Mouse (Mus musculus) frontal cortex, postnatal 25 days (tissue): ENCODE results near the gene Bud13.

ENCODE experiments used
- DNase-seq, 2 experiments: peaks; one replicate each; pipeline ENCODE4 v3.0.0; 2022; ENCODE audit warnings: low spot score in 2 of 2

Gene Bud13

GRCm38 (mm10) chr9:46282631-46283436 lies at the start of gene Bud13:
Gene Bud13, plus strand, starts transcription at chr9:46283008.
- DNase-seq: peak; percentile 87 to 89

- no peak for DNase-seq
These were observed 47.6 kb upstream of the Bud13 start for GRCm38 (mm10) chr9:46235196-46235595.

GRCm38 (mm10) chr9:46235596-46235648 lies 47.4 kb upstream of the Bud13 start, which contains the start of gene Apoc3:
Gene Apoc3, minus strand, starts transcription at chr9:46235636.
- DNase-seq: no peak

GRCm38 (mm10) chr9:46235649-46236048 lies 47.2 kb upstream of the Bud13 start:
- no peak for DNase-seq

DNA sequence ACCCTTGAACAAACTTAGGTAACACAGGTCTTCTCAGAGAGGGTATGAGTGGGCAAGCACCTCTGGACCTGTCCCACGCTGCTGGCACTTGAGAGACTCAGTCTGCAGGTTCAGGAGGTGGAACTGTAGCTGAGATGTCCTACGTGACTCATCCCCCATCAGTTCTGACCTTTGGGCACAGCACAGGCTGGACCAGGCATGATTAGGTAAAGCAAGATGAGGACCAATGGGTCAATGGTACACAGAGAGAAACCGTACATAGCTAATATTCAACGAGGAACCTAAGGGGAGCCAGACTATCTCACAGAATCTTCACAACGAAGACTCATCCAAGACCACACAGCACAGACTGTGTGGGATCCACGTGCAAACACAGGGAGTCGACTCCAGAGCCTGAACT lies 44.0 kb upstream of the Bud13 start:
- DNase-seq: no peak

GRCm38 (mm10) chr9:46240526-46241153 lies 42.2 kb upstream of the Bud13 start, which contains the start of gene Apoa4:
Gene Apoa4, plus strand, starts transcription at chr9:46240696.
- no peak for DNase-seq

DNA sequence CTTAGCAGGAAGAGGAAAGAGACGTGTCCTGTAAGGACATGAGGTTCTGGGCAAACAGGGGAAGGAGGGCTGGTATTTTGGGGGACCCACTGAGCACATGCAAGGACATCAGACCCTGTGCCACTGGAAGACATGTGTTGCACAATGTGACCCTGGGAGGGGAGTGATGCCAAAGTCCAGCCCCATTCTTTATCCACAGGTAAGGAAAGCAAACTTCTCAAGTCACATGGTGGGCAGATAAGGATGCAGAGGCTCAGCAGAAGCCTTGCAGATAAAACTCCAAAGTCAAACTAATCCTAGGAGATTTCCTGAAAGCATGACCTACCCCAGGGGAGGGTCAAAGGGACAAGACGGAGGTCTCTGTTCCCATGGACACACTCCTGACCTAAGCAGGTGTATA lies 41.0 kb upstream of the Bud13 start:
- DNase-seq: no peak

DNA sequence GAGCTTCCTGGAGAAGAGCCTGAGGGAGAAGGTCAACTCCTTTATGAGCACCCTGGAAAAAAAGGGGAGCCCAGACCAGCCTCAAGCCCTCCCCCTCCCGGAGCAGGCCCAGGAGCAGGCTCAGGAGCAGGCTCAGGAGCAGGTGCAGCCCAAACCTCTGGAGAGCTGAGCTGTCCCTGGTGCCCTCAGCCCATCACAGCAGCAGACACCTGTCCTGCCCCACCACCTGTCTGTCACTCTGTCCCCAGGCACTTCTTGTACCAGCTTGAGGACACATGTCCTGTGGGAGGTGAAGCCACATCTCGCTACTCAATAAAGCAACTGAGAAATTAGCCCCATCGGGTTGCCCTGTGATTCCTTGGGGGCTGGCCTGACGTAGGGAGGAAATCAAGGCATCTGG lies 39.7 kb upstream of the Bud13 start:
- DNase-seq: no peak

DNA sequence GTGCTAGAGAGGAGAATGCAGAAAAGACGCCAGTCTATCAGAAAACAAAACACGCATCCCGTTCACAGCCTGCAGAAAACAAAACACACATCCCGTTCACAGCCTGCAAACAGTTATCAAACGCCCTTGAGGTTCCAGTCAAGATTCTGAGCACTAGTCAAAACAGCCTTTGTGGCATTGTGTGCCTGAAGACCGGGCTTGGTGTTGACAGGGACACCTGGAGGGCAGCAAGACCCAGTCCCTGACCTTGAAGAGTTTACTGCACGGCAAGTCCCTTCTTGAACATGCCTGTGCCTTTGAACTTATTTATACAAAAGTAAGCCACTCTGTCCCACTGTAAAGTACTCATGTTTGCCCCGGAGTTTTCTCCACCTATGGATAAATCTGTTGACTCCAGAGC lies 39.2 kb upstream of the Bud13 start:
- DNase-seq: no peak

DNA sequence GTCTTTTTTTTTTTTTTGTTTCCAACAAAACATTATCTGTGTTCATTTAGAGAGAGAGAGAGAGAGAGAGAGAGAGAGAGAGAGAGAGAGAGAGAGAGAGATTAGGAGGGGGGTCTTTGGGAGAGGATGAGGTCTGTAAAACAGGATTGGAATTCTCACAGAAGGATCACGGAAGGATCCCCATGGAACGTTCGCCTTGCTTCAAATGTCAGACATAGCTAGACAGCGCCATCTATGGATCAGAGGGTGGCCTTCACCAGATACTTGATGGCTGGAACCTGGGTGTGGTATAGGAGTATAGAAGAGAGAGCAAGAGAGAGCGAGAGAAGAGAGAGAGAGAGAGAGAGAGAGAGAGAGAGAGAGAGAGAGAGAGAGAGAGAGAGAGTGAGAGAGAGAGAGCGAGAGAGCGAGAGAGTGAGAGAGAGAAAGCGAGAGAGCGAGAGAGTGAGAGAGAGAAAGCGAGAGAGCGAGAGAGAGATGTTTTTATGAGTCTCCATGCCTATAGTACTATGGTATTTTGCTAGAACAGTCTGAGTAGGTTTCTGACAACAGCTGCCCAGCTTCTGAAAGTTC lies 36.0 kb upstream of the Bud13 start:
- peak in 1 of 2 experiments; percentile 59 for DNase-seq

GRCm38 (mm10) chr9:46256177-46256576 lies 26.6 kb upstream of the Bud13 start:
- no peak for DNase-seq

GRCm38 (mm10) chr9:46256658-46257385 lies 26.0 kb upstream of the Bud13 start:
- no peak for DNase-seq

GRCm38 (mm10) chr9:46257546-46257945 lies 25.3 kb upstream of the Bud13 start:
- DNase-seq: no peak

DNA sequence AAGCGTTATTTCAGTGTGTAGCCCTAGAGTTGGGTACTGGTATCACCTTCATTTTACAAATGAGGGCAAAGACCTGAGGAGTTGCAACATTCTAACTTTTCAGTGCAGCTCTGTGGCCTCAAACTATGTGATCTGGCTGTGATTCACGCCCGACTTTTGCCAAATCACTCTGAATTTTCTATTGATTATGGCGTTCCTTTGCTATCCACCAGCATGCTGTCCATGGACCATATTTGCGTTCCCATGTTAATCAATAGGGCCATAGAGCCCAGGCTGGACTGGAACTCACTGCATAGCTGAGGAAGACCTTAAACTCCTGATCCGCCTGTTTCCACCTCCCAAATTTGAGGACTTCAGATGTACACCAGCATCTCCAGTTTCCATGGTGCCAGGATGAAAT lies 23.7 kb upstream of the Bud13 start:
- DNase-seq: no peak

GRCm38 (mm10) chr9:46261131-46261530 lies 21.7 kb upstream of the Bud13 start:
- DNase-seq: no peak

DNA sequence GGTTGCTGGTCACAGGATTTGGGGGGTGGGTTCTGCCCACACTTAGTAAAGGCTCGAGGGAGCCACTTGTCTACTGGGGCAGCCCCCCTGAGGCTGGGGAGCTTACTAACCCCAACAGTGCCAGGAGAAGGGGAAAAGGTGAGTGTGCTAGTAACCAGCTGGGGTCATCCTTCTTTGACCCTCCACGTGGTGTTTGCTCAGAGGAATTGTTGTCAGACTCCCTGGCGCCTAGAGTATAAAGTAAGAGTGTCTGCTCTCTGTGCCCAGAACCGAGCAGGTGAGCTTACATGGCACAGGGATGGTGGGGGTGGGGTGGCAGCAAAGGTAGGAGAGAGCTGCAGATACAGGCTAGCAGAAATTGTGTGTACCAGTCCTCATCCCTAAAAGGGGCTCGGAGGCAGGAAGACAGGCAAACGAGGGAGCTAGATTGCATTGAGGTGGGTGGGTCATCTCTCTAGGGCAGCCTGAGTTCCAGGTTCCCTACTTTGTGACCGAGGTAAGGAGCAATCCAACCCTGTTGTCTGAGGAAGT lies 14.4 kb upstream of the Bud13 start, which contains the start of gene Apoa5:
TSS of gene Apoa5 (plus strand) at position 291 of the 531 bp plus-strand sequence.
- no peak for DNase-seq

- DNase-seq: no peak
These were observed 13.7 kb upstream of the Bud13 start for GRCm38 (mm10) chr9:46269125-46269524.

DNA sequence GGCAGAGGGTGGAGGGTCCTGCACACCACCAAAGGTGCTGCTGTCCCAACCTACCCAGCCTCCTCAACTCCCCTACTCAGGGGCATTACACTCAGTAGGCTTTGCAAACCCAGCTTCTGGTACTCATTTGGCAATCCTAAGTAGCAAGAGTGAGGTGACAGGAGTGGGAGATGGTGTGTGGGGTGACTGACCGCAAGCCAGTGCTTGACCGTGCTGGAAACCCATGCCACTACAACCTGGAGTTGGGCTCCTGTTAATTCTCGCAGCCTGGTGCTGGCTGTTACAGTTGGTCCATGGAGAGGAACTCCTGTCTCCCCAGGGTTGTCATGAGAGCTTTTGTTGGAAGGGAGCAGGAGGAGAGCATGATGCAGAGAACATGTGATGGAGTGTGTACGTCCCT lies 12.0 kb upstream of the Bud13 start:
- no peak for DNase-seq

DNA sequence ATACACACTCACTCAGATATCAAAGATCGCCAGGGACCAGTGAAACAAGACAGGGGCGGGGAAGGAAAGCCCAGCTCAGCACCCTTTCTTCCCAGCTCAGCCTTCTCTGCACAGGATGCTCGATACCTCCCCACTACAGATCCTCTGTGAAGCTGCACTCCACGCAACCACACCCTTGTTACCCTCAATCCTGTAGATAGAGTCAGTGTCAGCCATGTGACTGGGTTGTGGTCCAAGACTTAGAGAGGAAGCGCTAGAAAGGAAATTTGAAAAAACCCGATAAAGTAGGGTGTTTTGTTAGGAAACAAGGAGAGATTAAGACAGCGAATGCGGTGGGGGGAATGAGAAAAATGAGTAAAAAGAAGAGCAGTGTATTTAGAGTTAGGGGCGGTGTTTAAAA lies 10.7 kb upstream of the Bud13 start:
- DNase-seq: no peak

DNA sequence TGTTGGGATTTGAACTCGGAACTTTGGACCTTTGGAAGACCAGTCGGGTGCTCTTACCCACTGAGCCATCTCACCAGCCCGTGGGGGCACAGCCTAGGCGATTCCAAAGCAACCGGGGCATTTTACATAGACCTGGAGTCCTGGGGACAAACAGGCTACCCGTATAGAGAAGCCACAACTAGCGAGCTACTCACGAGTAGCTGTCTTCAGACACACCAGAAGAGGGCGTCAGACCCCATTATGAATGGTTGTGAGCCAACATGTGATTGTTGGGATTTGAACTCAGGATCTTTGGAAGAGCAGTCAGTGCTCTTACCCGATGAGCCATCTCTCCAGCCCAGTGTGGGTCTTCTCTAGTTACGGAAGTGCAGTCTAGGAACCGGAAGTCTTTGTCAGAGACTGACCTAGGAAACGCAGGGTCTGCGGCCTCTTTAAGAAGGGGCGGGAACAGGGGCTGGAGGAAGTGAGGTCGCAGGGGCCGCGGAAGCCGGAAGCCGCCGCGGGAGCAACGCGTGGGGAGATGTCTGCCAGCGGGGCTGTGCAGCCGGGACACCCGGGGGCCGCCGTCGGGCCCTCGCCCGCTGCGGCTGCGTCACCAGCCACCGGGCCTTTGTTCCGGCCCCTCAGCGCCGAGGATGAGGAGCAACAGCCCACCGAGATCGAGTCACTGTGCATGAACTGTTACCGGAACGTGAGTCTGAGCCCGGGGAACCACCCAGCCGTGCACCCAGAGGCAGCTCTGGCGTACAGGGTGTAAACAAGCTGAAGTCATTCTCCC lies 9.9 kb upstream of the Bud13 start, which contains the start of gene Zpr1:
TSS of gene Zpr1 (plus strand) at position 388 of the 778 bp plus-strand sequence.
- peak; percentile 67 to 72 for DNase-seq

GRCm38 (mm10) chr9:46274494-46274893 lies 8.3 kb upstream of the Bud13 start:
- no peak for DNase-seq

DNA sequence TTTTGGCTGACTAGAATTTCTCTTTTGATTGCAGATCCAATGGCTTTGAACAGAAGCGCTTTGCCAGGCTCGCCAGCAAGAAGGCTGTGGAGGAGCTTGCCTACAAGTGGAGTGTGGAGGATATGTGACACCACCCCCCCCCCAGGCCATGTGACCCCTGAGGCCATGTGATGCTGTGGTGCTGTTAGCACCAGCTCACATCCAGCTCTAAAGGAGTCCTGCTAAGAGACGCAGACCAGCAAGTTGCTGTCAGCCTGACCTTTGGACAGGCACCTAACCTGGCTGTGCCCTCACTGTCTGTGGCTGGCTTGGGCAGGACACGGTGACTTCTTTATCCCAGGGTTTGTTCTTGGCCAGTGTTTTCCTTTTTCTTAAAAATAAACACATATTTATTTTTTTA lies 15.6 kb downstream of the Bud13 start:
- no peak for DNase-seq
